Mouse (Mus musculus) kidney, postnatal 0 days (tissue): ENCODE results near the gene Tuba4a. TPM values are rescaled to one million over a fixed set of nuclear protein-coding genes. Genes with fewer than 3 reads are reported as not detected.

ENCODE experiments used
- ATAC-seq: fragments of 200-750 bp; cut with Nextera tagmentation; replicated peaks from 2 replicates; pipeline ENCODE4 v1.8.0; 2017; ENCODE audit warnings: low read depth, moderate number of reproducible peaks, moderate TSS enrichment, moderate library complexity; ENCODE audit not compliant: low FRiP score
- DNase-seq: peaks from one replicate; pipeline ENCODE4 v3.0.0-alpha.2; 2016; ENCODE audit warnings: low spot score
- H3K27ac ChIP-seq: fragments of 300-500 bp; sonication (generic); 2 replicates; pipeline ENCODE4 v1.5.1; 2014; ENCODE audit warnings: mild to moderate bottlenecking
- H3K27me3 ChIP-seq: fragments of 300-500 bp; sonication (generic); 2 replicates; pipeline ENCODE4 v1.6.1; 2014; ENCODE audit warnings: low read length, mixed read lengths; ENCODE audit not compliant: insufficient read depth
- H3K36me3 ChIP-seq: fragments of 300-500 bp; sonication (generic); 2 replicates; pipeline ENCODE4 v1.6.1; 2014; ENCODE audit warnings: low read length, mixed read lengths; ENCODE audit not compliant: insufficient read depth
- H3K4me1 ChIP-seq: fragments of 300-500 bp; sonication (generic); replicated peaks from 2 replicates; pipeline ENCODE4 v1.6.1; 2014; ENCODE audit warnings: antibody characterized with exemption, low read length, mixed read lengths; ENCODE audit not compliant: insufficient read depth
- H3K4me2 ChIP-seq: fragments of 300-500 bp; sonication (generic); 2 replicates; pipeline ENCODE4 v1.6.1; 2014; ENCODE audit warnings: mild to moderate bottlenecking, low read length, moderate library complexity, mixed read lengths
- H3K4me3 ChIP-seq: fragments of 300-500 bp; sonication (generic); replicated peaks from 2 replicates; pipeline ENCODE4 v1.5.1; 2014; ENCODE audit warnings: low read depth, low read length
- H3K9ac ChIP-seq: fragments of 300-500 bp; sonication (generic); 2 replicates; pipeline ENCODE4 v1.6.1; 2014; ENCODE audit warnings: low read depth, low read length
- H3K9me3 ChIP-seq: fragments of 300-500 bp; sonication (generic); replicated peaks from 2 replicates; pipeline ENCODE4 v1.6.1; 2016; ENCODE audit warnings: low read length, inconsistent platforms, mixed read lengths
- CTCF ChIP-seq: IDR thresholded peaks from 2 replicates; pipeline ENCODE4 v1.5.1; 2016; ENCODE audit warnings: antibody characterized with exemption, low read depth, mild to moderate bottlenecking, moderate library complexity
- WGBS: fragments of 180-500 bp; shearing (Covaris S2); extraction: QIAGEN DNeasy Blood & Tissue Kit; methylation state at CpG from one replicate; pipeline ENCODE4 v1.1.7; 2014; 5-methylcytosine and 5-hydroxymethylcytosine counted together
- microRNA-seq: library from miRNA; unstranded; fragments of <30 nt; microRNA quantifications from one replicate; pipeline ENCODE4, GENCODE M21; 2016
- polyA plus RNA-seq: library from polyadenylated mRNA; unstranded; fragments of >200 nt; fragmentation: Nextera tagmentation; extraction: Ambion mirVana; gene quantifications from 2 replicates; pipeline ENCODE4 v1.2.1, GENCODE M21; 2015

Gene Tuba4a
- polyA plus RNA-seq, 1 experiment from 2014 or later: 171 TPM

- ATAC-seq (no peak; the same call in none of the 2 replicates), DNase-seq (no peak)
- WGBS: 6% methylated on average over 23 of the region's 23 CpGs
- peak overlapping the region; percentile 53 for H3K4me3 ChIP-seq
- H3K27me3 ChIP-seq: no peaks in the 10 kb centered on the region
- peaks cover 6% of the 10 kb centered on the region for H3K4me1 ChIP-seq
- H3K36me3 ChIP-seq: peaks cover 27% of the 10 kb centered on the region
- TF ChIP-seq CTCF: no peak
- no peak overlapping the region; the same call in 1 of the 2 replicates for H3K27ac ChIP-seq
- H3K9me3 ChIP-seq: no peaks in the 10 kb centered on the region
- H3K4me2 ChIP-seq: peak overlapping the region; percentile 96
- peak overlapping the region; percentile 66 for H3K9ac ChIP-seq
Observed at GRCm38 (mm10) chr1:75179334-75180104, 40.1 kb downstream of the Tuba4a start.

GRCm38 (mm10) chr1:75168472-75169464 lies 50.9 kb downstream of the Tuba4a start, which contains the start of gene Zfand2b:
Gene Zfand2b (plus strand): TSS chr1:75168646.
- H3K27ac ChIP-seq: peak within 1 kb of the TSS; percentile 87
- 0 out of 2 replicates have a peak, but pooled peaks cover 3% of the 10 kb centered on the region for H3K4me1 ChIP-seq
- no peak; the same call in 1 of the 2 replicates for TF ChIP-seq CTCF
- WGBS: under 1% methylated on average over 57 of the region's 59 CpGs
- H3K9me3 ChIP-seq: no peaks in the 10 kb centered on the region
- H3K4me2 ChIP-seq: peak within 1 kb of the TSS; percentile 60
- peak within 1 kb of the TSS; percentile 63 for H3K9ac ChIP-seq
- peak within 1 kb of the TSS; percentile 74 for H3K4me3 ChIP-seq
- ATAC-seq (peak; percentile 98), DNase-seq (peak; percentile 97)
- H3K36me3 ChIP-seq: peaks cover 33% of the 10 kb centered on the region
- H3K27me3 ChIP-seq: no peaks in the 10 kb centered on the region

DNA sequence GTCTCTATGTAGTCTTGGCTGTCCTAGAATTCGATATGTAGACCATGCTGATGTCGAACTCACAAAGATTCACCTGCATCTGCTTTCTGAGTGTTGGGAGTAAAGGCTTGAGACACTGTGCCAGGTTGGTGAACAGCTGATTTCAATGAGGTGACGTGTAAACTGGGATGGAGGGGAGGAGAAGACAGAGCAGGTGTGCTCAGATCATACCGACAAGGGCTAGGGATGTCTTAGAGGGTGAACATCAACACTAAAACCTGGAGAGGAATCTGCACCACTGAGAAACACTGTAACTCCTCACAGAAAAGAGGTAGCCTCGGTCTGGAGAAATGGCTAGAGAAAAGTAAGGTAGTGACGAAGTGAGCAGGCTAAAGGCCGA lies 51.6 kb downstream of the Tuba4a start:
- ATAC-seq (0 out of 2 replicates have a peak, but pooled peaks have one; percentile 11), DNase-seq (no peak)
- no peaks in the 10 kb centered on the region for H3K9me3 ChIP-seq
- peak overlapping the region; percentile 87; the same call in 1 of the 2 replicates for H3K27ac ChIP-seq
- no peak for TF ChIP-seq CTCF
- H3K27me3 ChIP-seq: no peaks in the 10 kb centered on the region
- 0 out of 2 replicates have a peak, but pooled peaks cover 3% of the 10 kb centered on the region for H3K4me1 ChIP-seq
- peak overlapping the region; percentile 60 for H3K4me2 ChIP-seq
- peak overlapping the region; percentile 74 for H3K4me3 ChIP-seq
- H3K36me3 ChIP-seq: peaks cover 27% of the 10 kb centered on the region
- peak overlapping the region; percentile 63; the same call in 1 of the 2 replicates for H3K9ac ChIP-seq
- WGBS: 7% methylated on average over 7 of the region's 7 CpGs

Small RNAs within 50 kb of the gene (microRNA-seq; reads per million reads assigned to microRNA genes)
- not detected for gene Gm27943

Other genes starting within 250 kb of the Tuba4a start
- 10.5 and 11.0 TPM in 2 replicates for gene Nhej1, start 94.7 kb downstream of the Tuba4a start, polyA plus RNA-seq
- 9.8 and 11.3 TPM in 2 replicates for gene Slc23a3, start 86.0 kb downstream of the Tuba4a start, polyA plus RNA-seq
- gene Cnppd1, start 77.2 kb downstream of the Tuba4a start, polyA plus RNA-seq: 47.2 and 52.2 TPM in 2 replicates
- 47.8 and 52.0 TPM in 2 replicates for gene Retreg2, start 77.1 kb downstream of the Tuba4a start, polyA plus RNA-seq
- 43.2 and 47.7 TPM in 2 replicates for gene Zfand2b, start 51.2 kb downstream of the Tuba4a start, polyA plus RNA-seq
- 34.4 and 36.8 TPM in 2 replicates for gene Abcb6, start 39.5 kb downstream of the Tuba4a start, polyA plus RNA-seq
- 19.7 TPM in 2 replicates for gene Ankzf1, start 27.7 kb downstream of the Tuba4a start, polyA plus RNA-seq
- 25.8 and 27.3 TPM in 2 replicates for gene Atg9a, start 27.7 kb downstream of the Tuba4a start, polyA plus RNA-seq
- 47.4 and 47.6 TPM in 2 replicates for gene Glb1l, start 9.1 kb downstream of the Tuba4a start, polyA plus RNA-seq
- gene Stk16, start 9.0 kb downstream of the Tuba4a start, polyA plus RNA-seq: 114 and 122 TPM in 2 replicates
- 0.18 TPM in 1 of 2 replicates, not detected in the other for gene A630095N17Rik, start 12.2 kb upstream of the Tuba4a start, polyA plus RNA-seq
- gene Dnajb2, start 16.5 kb upstream of the Tuba4a start, polyA plus RNA-seq: 30.4 and 31.3 TPM in 2 replicates
- 0.08 and 0.13 TPM in 2 replicates for gene Ptprn, start 44.6 kb upstream of the Tuba4a start, polyA plus RNA-seq
- not detected in 2 replicates for gene Resp18, start 58.5 kb upstream of the Tuba4a start, polyA plus RNA-seq
- 128 and 137 TPM in 2 replicates for gene Dnpep, start 98.1 kb upstream of the Tuba4a start, polyA plus RNA-seq
- gene Des, start 140.5 kb upstream of the Tuba4a start, polyA plus RNA-seq: 18.6 and 19.1 TPM in 2 replicates
- 40.1 and 44.3 TPM in 2 replicates for gene Speg, start 155.4 kb upstream of the Tuba4a start, polyA plus RNA-seq
- gene Gmppa, start 216.1 kb upstream of the Tuba4a start, polyA plus RNA-seq: 69.5 and 72.5 TPM in 2 replicates
- 0.40 and 0.45 TPM in 2 replicates for gene Asic4, start 230.6 kb upstream of the Tuba4a start, polyA plus RNA-seq